Mouse (Mus musculus) urinary bladder, adult 18-20 months (tissue): ENCODE data around the gene Rnf43.

Experiments
- DNase-seq, 2 experiments: peaks; one replicate each; pipeline ENCODE4 v3.0.0; 2022; ENCODE audit warnings: low spot score in 2 of 2, mixed read lengths in 2 of 2

Gene Rnf43

DNA sequence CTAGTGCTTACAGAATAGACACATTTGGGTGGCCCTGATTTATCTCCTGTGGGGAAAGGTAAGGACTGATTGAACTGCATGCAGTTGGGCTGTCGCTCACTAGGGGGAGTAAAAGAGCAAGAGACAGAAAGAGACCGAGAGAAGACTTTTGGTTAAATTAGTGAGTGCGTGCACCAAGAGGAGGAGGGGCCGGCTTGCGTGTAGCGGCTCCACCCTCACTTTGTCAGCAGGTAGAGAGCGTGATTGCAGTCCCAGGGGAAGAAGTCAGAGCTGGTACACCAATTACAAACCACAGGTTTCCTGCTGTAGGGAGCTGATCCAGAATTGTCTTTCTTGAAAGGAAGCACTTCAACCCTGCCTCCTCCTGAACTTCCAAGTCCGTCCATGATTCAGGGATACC lies at the start of gene Rnf43:
TSS of gene Rnf43 (plus strand) at position 316 of the 400 bp plus-strand sequence.
- peak; percentile 83 for DNase-seq

DNA sequence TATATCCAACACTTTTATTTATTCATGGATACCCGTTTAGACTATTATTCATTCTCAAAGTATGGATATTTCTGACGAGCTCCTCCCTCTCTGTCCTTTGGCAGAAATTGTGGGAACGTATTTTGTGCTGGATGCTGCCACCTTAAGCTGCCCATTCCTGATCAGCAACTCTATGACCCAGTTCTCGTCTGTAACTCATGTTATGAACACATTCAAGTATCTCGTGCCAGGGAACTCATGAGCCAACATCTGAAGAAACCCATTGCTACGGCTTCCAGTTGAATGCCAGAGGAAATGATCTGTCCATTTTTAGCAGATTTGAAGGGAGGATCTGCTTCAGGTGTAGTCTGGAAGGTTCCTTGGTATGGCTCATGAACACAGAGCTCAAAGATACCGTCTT lies 48.5 kb upstream of the Rnf43 start:
- no peak for DNase-seq

DNA sequence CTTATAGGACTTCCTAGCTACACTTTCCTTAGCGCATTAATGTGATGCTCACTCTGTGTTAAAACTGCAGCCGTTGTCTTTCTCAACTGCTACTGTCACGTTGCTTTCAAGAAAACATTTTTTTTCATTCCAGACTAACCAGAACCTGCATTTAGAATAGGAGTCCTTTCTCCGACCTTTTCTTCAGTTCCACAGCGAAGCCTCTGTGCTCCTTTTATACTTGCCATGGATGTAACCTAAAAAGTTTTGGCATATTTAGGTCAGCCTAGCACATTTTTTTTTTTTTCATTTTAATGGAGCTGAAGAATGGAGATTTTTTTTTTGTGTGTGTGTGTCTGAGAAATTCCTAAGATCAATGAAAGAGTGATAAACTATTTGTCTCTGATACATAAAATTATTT lies 47.0 kb upstream of the Rnf43 start:
- no peak for DNase-seq

DNA sequence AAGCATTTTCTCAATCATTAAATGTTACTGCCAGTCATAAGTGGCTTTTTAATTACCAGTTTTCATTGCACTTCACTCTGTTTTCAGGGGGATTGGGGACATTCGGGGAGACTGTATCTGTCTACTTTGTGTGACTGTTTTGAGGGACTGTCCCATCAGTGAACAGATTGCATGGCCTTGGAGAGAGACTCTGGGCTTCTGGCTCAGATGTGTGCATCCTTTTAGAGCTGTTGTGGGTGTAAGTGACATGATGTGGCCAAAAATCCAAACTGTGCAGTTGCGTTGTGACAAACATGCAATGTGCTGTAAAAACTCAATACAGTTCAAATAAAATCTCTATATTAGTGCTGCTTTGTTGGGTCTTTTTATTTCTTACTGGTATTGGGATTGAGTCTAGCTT lies 46.6 kb upstream of the Rnf43 start:
- no peak for DNase-seq

DNA sequence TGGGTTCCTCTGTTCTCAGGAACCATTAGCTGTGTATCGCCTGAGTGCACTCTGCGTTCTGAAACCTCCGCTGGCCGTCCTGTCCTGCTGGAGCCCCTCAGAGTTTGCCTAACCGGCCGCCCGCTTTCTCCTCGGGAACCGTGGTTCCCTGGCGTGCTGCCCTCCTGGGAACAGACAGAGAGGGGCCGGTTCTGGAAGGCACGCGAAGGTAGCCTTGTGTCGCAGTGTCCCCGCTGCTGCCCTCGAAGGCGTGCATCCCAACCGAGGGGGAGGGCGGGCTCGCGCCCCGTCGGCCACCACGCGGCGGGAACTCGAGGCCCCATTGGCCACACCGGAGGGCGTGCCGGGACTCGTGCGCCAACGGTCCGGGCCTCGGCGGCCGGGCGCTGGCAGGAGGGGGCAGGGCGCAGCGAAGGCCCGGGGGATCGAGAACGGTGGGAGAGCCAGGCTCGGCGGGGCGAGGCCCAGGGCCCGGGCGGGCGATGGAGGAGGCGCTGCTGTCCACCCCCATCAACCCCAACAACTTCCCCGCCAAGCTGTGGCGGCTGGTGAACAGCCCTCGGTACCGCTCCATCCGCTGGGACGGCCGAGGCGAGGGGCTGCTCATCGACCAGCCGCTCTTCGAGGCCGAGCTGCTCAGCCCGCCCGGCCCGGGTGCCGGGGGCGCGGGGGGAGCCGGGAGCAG lies 45.6 kb upstream of the Rnf43 start, which contains the start of gene Hsf5:
TSS of gene Hsf5 (plus strand) at position 375 of the 685 bp plus-strand sequence.
- no peak for DNase-seq

DNA sequence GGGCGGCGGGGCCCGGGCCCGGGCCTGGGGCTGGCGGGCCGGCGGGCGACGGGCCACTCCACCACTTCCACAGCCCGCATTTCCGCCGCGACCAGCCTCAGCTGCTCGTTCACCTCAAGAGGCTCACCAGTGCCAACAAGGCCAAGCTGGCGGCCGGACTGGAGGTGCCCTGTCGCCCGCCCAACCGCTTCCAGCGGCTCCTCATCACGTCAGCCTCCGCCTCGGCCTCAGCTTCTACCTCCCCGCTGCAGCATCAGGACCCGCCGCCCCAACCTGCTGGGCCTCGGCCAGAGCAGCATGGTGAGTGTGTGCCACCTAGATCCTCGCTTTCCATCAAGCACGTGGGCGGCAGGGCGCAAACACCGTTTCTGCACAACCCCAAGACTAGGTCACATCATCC lies 44.9 kb upstream of the Rnf43 start:
- DNase-seq: no peak

DNA sequence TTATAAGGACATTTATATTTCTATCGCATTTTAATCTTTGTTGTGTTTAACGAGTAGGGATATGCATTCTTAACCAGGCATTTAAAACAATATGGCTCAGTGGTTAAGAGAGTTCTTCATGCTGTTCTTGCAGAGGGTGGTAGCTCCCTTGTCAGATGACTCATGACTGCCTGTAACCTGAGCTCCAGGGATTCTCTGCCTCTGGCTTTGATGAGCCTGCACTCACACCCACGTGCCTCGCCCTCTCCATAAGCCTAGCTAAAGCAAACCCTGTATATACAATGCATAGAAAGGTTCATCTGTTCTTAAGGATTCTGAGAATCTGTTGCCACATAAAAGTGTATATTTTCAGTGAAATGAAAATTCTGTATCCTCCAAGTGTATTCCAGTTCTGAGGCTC lies 39.4 kb upstream of the Rnf43 start:
- no peak for DNase-seq

DNA sequence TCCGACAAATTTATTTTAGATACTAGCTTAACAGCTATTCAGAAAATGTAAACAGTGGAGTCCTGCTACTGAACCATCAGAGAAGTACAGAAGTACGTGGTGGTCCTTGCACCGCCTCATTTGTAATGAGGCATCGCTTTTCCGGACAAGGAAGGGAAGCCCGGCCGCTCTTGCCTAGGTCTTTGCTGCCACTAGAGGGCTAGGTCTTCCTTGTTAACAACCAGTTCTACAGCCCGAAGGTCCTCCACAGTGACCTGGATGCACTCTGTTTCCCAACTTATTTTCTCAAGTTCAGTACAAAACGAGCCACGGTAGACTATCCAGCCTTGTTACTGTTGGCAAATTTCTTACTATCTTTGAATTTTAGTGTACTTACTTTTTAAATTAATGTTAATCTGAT lies 32.7 kb upstream of the Rnf43 start:
- DNase-seq: peak in 1 of 2 experiments; percentile 24

DNA sequence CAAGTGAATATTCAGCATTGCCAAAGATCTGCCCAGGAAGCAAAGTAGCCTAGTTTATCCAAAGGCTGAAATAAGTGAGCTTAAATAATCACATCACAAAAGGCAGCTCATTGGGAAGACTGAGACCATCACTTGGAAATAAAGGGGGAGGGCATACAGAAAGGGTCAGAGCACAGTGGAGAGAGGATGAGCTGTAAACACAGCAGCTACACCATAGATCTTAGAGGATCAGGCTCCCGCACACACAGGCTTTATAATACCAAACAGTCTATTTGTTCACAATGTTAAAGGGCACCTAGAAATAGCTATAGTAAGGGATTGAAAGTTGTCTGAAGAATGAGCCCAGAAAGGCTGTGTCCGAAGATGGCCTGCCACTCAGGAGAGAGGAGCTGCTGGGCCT lies 23.7 kb upstream of the Rnf43 start:
- no peak for DNase-seq

DNA sequence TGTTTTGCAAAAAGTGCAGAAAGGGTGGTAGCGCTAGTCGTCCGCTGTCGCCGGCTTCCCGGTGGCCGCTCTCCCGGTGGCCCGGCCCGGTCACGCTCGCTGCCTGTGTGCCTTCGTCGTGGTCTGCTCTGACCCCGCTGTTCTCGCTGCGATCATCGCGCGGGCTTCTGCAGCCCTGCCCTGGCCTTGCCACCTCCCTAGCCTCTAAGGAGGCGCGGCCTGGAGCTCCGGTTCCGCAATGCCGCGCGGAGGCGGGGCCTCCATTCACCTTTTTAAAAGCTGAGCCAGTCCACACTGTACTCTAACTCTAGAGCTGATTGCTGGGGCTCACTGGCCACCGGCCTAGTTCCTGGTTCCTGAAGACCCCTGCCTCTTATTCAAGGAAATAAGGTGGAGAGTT lies 23.3 kb upstream of the Rnf43 start:
- DNase-seq: peak; percentile 37 to 66

DNA sequence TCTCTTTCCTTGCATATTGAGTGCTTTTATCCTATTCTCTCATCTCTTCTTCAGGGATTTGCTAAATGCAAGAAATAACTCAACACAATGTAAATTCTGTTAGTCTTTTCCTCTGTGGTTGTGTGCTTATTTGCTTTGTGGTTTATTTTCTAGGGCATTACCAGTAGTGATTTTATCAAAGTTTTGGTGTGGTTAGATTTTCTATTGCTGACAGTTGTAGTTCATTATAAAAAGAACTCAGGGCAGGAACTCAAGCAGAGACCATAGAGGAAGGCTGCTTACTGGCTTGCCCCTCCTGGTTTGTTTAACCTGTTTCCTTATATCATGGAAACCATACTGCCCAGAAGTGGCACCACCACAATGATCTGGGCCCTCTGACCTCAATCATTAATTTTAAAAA lies 19.7 kb upstream of the Rnf43 start:
- DNase-seq: no peak

DNA sequence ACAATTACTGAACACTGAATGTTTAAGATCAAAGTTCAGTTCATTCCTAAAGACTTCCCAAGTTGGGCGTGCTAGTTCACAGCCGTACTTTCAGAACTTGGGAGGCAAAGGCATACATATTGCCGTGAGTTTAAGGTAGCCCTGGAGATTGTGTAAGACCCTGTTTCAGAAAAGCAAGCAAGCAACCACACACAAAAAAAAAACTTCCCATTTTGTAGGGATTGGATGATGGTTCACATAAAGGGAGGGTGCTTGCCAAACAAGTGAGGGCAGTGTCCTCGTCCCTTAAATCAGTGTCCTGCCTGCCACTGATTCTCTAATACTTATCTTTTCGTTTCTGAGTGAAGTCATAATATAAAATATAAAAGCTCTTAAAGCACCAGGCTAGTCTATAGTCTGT lies 7.8 kb upstream of the Rnf43 start:
- DNase-seq: no peak

DNA sequence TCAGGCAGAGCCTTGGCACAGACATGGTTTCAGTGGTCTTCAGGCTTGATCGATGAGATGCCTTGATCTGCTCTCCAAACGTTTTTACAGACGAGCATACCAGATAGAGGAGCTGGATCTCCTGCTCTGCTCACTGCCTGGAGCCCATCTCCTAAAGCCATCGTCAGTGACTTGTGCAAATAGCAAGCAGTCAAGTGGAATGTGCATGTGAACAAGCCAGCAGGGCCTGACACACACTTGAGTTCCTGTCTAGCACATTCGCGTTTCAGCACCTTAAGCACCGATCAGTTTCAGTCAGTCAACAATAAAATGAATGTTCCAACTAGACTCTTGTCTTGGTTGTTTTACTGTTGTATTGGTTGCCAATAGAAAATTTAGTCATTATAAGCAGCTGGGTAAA lies 3.3 kb upstream of the Rnf43 start:
- DNase-seq: no peak

DNA sequence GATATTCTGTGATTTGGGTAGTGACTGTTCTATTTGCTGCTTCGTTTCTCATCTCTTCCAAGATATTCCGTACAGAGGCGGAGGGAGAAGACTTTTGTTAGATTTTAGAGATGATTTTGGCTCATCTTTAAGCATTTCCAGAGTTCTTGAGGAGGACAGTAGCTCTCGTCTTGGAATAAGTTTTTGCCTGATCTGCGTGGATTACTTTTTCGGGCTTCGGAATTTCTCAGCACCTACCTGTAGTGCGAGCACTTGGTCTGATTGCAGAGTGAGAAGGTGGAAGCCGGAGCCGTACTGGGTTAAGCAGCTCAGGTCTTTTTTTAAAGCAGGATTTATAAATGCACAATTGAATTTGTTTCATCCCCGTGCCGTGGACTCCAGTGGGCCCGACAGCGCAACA lies 300 bp downstream of the Rnf43 start:
- no peak for DNase-seq

DNA sequence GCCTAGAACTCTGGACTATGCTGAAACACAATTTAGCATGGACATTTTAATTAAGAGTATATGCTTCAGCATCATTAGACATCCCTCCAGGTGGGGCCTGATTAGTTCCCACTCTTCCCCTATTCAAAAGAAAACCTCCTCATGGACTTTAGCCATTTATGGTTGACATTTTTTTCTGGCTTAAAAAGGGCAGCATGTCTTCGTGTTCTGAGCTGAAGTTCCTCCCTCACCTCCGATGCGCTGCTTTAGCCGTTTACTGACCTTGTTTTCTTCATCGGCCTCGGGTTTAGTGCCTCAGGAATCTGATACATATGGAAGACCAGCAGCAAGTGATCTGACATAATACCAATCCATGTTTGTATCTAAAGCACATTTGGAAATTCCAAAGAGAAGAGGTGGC lies 1.4 kb downstream of the Rnf43 start:
- no peak for DNase-seq

DNA sequence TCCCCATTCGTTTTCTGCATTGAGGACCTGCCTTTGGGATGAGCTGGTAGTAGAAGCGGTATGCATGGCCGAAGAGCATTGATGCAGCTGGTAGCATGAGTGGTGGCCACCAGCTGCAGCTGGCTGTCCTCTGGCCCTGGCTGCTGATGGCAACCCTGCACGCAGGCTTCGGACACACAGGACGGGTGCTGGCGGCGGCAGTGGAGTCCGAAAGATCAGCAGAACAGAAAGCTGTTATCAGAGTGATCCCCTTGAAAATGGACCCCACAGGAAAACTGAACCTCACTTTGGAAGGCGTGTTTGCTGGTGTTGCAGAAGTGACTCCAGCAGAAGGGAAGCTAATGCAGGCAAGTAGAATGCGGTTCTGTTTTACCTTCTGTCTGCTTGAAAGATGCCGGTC lies 2.0 kb downstream of the Rnf43 start:
- DNase-seq: peak in 1 of 2 experiments; percentile 45

DNA sequence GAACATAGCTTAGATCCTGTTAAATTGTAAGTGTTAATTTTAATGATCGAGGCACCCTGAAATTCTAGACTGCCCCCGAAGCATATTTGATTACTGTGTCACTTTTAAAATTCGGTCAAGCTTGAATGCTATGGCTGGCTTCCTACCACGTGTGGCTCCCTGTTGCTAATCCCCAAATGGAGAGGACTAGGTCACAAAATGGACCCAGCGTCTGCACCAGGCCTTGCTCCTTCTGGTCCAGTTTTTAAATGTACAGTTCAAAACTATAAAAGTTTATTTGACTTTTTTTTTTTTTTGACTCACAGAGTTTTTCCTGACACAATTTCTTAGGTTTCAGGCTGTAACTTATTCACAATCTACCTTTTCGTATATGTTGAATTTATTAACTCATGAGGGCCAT lies 2.7 kb downstream of the Rnf43 start:
- DNase-seq: no peak

DNA sequence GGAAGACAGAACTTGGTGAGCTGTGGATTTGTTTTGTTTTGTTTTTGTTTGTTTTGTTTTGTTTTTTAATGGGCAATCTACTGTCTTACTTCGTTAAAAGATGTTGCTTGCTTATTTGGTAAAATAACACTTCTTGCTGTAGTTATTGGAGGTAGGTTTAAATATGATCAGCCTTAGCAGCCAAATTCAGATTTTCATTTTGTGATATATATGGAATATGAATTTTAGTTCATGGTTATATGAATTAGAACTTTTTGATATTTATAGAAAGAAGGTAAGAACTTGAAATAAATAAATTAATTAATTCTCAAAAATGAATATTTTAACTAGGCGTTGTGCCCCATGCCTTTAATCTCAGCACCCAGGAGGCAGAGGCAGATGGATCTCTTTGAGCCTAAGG lies 3.1 kb downstream of the Rnf43 start:
- DNase-seq: no peak

DNA sequence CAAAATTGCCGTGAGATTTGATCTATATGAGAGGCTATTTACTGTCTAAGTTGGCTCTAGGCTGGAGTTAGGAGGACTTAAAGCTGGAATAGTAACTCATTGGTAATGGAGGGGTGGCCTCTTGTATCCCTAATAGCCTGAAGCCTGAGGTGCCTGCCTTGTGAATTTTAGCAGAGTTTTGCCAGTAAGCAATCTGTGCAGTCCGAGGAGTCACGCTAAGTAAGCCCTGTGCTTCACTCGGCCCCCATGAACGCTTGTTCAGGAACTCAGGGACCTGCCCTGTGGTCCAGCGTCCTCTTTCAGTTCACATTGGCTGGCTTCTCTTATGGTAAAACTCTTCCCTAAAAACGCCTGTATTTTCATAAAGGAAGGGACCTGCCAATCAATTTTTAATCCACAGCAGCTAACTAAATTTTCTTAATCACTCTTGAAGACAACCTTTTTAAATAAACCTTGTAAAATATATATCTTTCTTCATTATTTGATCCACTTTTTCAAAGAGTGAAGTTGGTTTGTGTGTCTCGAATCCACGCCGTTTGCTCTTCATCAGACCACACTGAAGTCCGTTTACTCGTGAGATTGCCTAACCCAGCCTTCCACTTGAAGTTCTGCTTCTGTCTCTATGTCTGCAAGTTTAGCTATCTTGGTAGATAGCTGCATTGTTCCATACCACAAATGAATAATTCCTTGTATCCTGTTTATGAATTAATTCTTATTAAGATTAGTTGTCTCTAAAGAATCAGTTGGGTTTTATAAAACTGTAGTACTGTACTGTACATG lies 3.9 kb downstream of the Rnf43 start:
- DNase-seq: no peak

DNA sequence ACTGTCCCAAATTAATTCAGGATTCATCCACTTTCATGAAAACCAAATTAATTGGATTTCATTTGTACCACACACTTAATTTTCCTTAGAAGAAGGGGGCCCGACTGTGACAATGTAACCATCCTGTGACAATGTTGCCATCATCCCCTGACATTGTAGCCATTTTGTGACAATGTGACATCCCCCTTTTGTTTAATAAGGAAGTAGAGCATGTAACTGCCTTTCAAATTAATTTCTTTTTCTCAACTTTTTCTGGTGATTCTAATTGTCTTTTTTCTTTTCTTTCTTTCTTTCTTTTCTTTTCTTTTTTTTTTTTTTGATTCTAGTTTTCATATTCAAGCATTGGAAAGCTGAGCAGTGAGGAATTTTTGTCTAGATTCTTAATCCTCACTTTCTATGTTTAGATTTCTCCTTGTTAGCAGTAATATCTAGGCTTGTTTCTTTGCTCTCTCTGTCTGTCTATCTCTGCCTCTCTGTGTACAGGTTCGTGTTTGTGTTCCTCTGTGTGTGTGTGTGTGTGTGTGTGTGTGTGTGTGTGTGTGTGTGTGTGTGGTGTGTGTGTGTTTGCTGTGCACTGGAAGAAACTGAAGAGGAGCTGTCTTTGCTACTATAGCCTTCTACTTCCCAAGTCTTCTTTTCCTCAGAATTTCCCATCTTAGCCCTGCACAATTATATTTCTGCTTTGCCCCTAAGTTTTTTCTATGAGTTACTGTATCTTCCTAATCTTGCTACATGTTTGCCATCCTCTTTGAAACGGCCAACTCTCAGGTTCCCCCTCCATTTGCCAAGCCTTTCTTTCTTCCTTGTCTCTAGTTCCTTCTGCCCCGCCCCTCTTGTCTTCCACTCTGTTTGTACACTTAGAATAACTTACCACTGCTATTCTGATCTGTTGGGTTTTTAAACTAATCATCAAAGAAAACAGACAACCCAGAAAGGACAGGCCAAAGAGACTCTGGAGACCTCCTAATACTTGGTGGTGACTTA lies 4.9 kb downstream of the Rnf43 start:
- no peak for DNase-seq

DNA sequence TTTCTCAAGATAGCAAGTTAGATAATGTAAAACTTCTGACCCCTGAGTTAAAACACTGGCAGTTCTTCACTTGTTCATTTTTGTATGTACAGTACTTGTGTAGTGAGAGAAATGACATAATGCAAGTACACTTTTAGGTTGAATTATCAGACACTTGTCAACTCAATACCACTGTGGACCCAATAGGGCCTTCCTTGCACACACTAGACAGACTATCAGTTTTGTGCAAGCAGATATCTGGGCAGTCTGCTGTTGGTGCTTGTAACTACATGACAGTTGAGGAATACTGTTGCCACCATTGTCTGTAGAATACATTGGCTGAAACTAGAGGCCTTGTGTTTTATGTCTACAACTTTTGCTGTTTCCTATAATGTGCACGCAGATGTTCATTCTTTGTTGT lies 10.8 kb downstream of the Rnf43 start:
- no peak for DNase-seq

DNA sequence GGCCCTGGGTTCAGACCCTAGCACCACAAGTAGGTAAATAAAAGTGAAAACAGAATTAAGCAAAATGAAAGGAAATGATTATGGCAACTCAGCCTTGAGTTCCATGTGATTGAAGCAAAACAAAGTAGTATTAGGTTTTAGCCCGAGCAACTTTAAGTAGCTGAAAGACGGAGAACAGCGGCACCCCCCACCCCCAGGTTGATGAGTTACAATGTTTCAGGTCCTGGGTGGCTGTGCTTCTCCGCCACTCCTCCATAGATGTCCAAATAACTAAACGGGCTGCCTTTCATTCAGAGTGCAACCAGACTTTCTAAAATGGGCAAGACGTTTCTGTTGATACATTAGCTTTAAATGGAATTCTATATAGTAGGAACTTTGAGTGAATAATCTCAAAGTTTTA lies 13.1 kb downstream of the Rnf43 start:
- DNase-seq: no peak
